Mouse (Mus musculus) midbrain, embryonic 11.5 days (tissue): ENCODE measurements around the gene Six3. TPM values are rescaled to one million over a fixed set of nuclear protein-coding genes. Genes with fewer than 3 reads are reported as not detected.

Experiments used
- ATAC-seq: fragments of 200-750 bp; cut with Nextera tagmentation; 2 replicates; pipeline ENCODE4 v1.8.0; 2017; ENCODE audit warnings: moderate TSS enrichment, moderate library complexity; ENCODE audit not compliant: low FRiP score
- DNase-seq: peaks from one replicate; pipeline ENCODE4 v3.0.0; 2015; ENCODE audit warnings: low spot score; ENCODE audit errors: missing footprints
- H3K27ac ChIP-seq: fragments of 300-500 bp; sonication (generic); 2 replicates; pipeline ENCODE4 v1.5.1; 2014; ENCODE audit warnings: low read depth, low read length
- H3K27me3 ChIP-seq: fragments of 300-500 bp; sonication (generic); 2 replicates; pipeline ENCODE4 v1.6.1; 2014; ENCODE audit warnings: mild to moderate bottlenecking, low read length, moderate library complexity, mixed read lengths; ENCODE audit not compliant: control insufficient read depth, insufficient read depth
- H3K36me3 ChIP-seq: fragments of 300-500 bp; sonication (generic); 2 replicates; pipeline ENCODE4 v1.6.1; 2014; ENCODE audit warnings: mild to moderate bottlenecking, low read length, moderate library complexity, mixed read lengths; ENCODE audit not compliant: control insufficient read depth, insufficient read depth
- H3K4me1 ChIP-seq: fragments of 300-500 bp; sonication (generic); 2 replicates; pipeline ENCODE4 v1.6.1; 2014; ENCODE audit warnings: low read length; ENCODE audit not compliant: control insufficient read depth, insufficient read depth
- H3K4me2 ChIP-seq: fragments of 300-500 bp; sonication (generic); 2 replicates; pipeline ENCODE4 v1.6.1; 2014; ENCODE audit warnings: mild to moderate bottlenecking, moderate library complexity
- H3K4me3 ChIP-seq: fragments of 300-500 bp; sonication (generic); 2 replicates; pipeline ENCODE4 v1.5.1; 2014; ENCODE audit warnings: low read depth, low read length
- H3K9ac ChIP-seq: fragments of 300-500 bp; sonication (generic); 2 replicates; pipeline ENCODE4 v1.6.1; 2014; ENCODE audit warnings: low read length
- H3K9me3 ChIP-seq: fragments of 300-500 bp; sonication (generic); 2 replicates; pipeline ENCODE4 v1.6.1; 2016; ENCODE audit warnings: low read length; ENCODE audit not compliant: control insufficient read depth
- WGBS: fragments of 180-500 bp; shearing (Covaris S2); extraction: QIAGEN DNeasy Blood & Tissue Kit; methylation state at CpG from one replicate; pipeline ENCODE4 v1.1.7; 2014; 5-methylcytosine and 5-hydroxymethylcytosine counted together
- polyA plus RNA-seq: library from polyadenylated mRNA; unstranded; fragments of >200 nt; fragmentation: Nextera tagmentation; extraction: Ambion mirVana; gene quantifications from 2 replicates; pipeline ENCODE4 v1.2.1, GENCODE M21; 2014

The Six3 gene
- polyA plus RNA-seq, 1 experiment from 2014 or later, result 6.7 TPM

DNA sequence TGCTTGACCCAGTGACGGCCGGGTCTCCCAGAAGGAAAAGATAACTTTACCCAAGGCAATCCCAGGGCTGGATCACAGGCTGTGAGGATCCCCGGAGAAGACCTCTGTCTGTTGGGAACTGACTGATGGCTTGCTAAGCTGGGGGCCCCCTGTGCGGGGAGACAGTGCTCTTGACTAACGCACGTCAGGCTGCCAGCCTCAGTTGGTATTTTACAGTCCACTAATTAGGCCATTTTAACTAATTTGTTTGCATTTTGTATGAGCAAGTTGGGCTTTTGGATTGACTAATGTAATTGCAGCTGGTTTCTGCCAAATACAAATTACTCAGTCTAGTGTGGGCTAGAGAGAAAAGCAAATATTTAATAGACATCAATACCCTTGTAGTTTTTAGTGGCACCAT lies 21.4 kb upstream of the Six3 start:
- H3K27me3 ChIP-seq, result peaks cover 2% of the 10 kb centered on the region; the same call in 1 of the 2 replicates
- no peak overlapping the region for H3K9ac ChIP-seq
- 77% methylated on average over 6 of the region's 6 CpGs for WGBS
- no peak overlapping the region for H3K27ac ChIP-seq
- H3K4me3 ChIP-seq, result no peak overlapping the region
- H3K36me3 ChIP-seq, result no peaks in the 10 kb centered on the region
- DNase-seq (no peak), ATAC-seq (no peak)
- no peaks in the 10 kb centered on the region for H3K4me1 ChIP-seq
- no peaks in the 10 kb centered on the region for H3K9me3 ChIP-seq
- no peak overlapping the region for H3K4me2 ChIP-seq

DNA sequence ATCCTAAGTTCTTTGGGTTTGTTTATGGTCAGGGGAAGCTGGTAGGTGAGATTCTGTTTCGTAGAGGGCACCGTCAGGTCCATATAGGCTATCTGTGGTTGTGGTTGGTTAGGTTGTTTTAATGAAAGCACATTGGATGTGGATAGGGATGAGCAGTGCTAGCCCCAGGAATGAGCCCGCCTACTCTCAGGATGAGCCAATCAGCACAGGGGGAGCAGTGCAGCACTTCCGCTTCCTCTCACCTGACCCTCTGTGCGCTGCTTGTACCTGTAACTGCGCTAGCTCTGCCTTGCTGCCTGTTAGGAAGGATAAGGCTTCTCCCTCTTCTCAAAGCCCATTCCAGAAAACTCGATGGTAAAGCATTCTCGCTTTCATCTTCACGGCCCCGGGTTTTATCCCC lies 17.6 kb upstream of the Six3 start:
- peak; percentile 37 for DNase-seq
- H3K9ac ChIP-seq, result no peak overlapping the region
- ATAC-seq, result no peak
- no peaks in the 10 kb centered on the region for H3K4me1 ChIP-seq
- no peak overlapping the region for H3K4me2 ChIP-seq
- no peak overlapping the region for H3K27ac ChIP-seq
- peaks cover 4% of the 10 kb centered on the region; the same call in 1 of the 2 replicates for H3K27me3 ChIP-seq
- no peaks in the 10 kb centered on the region for H3K9me3 ChIP-seq
- H3K4me3 ChIP-seq, result no peak overlapping the region
- 74% methylated on average over 10 of the region's 10 CpGs for WGBS
- H3K36me3 ChIP-seq, result no peaks in the 10 kb centered on the region

DNA sequence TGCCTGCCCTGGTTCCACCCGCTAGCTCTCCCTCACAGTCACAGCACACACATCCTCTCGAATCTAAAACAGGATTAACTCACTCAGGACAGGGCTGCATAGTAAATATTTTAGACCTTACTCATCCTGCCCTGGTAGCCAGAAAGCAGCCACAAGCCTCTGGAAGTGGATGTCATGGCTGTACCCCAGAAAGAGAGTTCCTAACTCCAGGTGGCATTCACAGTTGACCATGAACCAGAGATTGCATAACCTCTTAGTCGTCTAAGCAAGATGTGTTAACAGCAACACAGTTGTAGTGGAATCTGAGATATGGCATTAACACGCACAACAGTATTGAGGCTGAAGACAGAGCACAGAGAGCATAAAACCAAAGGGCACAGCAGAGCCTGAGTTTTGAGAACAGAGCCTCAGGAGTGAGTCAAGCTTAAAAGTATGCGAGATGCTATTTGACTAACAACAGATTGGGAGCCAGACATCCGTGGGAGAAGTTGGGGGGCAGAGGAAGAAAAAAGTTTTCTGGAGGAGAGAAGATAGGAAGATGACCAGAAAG lies 17.0 kb upstream of the Six3 start:
- H3K4me2 ChIP-seq, result no peak overlapping the region
- H3K27ac ChIP-seq, result no peak overlapping the region
- H3K4me1 ChIP-seq, result no peaks in the 10 kb centered on the region
- no peak overlapping the region for H3K4me3 ChIP-seq
- no peaks in the 10 kb centered on the region for H3K36me3 ChIP-seq
- H3K27me3 ChIP-seq, result peaks cover 7% of the 10 kb centered on the region; the same call in 1 of the 2 replicates
- 48% methylated on average over 6 of the region's 6 CpGs for WGBS
- H3K9ac ChIP-seq, result no peak overlapping the region
- no peaks in the 10 kb centered on the region for H3K9me3 ChIP-seq
- DNase-seq (peak; percentile 59), ATAC-seq (no peak)

DNA sequence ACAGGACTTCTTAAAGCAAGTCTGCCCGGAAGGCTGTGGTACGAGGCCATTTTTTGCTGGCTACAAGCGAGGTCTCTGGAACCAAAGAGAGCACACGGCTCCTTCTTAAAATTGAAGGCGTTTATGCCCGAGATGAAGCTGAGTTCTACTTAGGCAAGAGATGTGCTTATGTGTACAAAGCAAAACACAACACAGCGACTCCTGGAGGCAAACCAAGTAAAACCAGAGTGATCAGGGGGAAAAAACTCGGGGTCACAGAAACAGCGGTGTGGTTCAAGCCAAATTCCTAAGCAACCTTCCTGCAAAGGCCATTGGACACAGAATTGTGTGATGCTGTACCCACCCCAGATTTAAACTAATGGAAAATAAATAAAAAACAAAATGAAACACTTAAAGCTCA lies 13.9 kb upstream of the Six3 start:
- Histone ChIP-seq H3K4me1 (no peaks in the 10 kb centered on the region), H3K4me3 (no peak overlapping the region), H3K4me2 (no peak overlapping the region), H3K9me3 (no peaks in the 10 kb centered on the region), H3K36me3 (no peaks in the 10 kb centered on the region), H3K27me3 (peaks cover 17% of the 10 kb centered on the region), H3K9ac (no peak overlapping the region), H3K27ac (no peak overlapping the region)
- DNase-seq (no peak), ATAC-seq (no peak)
- WGBS, result 58% methylated on average over 9 of the region's 9 CpGs

DNA sequence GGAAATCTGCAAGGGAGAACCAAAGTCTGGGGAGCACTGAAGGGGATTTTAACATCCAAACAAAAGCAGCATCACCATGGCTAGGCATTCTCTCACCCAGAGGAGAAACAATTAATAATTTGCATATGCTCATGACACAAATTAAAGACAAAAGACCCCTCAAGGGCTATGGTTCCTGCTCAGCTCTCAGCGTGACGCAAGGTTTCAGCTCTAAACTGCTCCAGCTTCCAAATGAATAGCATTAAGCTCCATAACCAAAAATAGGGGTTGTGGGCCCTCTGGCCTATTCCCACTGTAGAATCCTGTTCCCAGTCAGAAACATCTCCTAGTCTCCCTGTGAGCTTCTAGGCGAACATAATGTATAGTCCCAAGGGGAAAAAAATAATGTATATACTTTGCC lies 6.9 kb upstream of the Six3 start:
- H3K27me3 ChIP-seq, result peaks cover 71% of the 10 kb centered on the region
- H3K9me3 ChIP-seq, result no peaks in the 10 kb centered on the region
- DNase-seq, result peak; percentile 88
- ATAC-seq, result no peak
- no peak overlapping the region for H3K4me2 ChIP-seq
- 5% methylated on average over 3 of the region's 3 CpGs for whole genome bisulfite sequencing
- no peak overlapping the region for H3K27ac ChIP-seq
- H3K36me3 ChIP-seq, result no peaks in the 10 kb centered on the region
- H3K4me1 ChIP-seq, result peaks cover 7% of the 10 kb centered on the region
- H3K4me3 ChIP-seq, result no peak overlapping the region
- H3K9ac ChIP-seq, result no peak overlapping the region

DNA sequence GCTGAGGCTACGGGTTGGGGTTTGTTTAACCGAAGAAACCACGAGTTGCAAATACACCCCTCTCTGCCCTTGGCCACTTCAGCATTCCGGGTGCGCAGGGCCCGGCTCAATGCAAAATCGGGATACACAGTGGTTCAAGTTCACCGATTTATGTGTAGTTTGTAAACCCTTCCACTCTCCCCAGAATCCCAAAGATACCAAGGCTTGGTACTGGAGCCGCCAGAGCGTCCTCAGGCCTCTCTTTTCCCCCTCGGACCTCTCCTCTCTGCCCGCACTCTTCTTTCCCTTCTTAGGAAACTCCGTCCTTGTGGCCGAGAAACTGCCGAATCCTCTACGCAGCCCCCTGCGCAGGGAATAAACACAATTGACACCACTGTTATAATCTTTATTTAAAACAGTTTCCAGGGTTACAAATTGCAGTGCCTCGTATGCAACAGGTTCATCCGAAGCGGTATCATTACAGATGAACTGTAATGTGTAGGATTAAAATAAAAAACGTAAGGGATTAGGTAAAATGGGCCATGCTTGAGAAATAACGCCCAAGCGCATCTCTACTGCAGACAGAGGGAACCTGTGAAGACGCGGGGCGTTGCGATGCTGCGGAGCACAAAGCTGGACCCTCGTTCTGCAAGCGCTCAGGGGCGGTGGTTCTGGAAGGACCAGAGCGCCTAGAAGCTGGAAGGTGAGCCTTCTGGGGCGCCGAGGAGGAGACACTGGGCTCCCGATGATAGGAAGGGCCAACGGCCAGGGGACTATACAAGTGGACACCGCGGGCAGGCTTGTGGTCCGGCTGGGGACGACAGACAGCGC lies 5.6 kb upstream of the Six3 start:
- peak; percentile 31; the same call in 1 of the 2 replicates for ATAC-seq
- peaks cover 7% of the 10 kb centered on the region for H3K4me1 ChIP-seq
- no peak overlapping the region for H3K27ac ChIP-seq
- no peak overlapping the region for H3K9ac ChIP-seq
- H3K27me3 ChIP-seq, result peaks cover 80% of the 10 kb centered on the region
- WGBS, result 1% methylated on average over 41 of the region's 41 CpGs
- DNase-seq, result peak; percentile 96
- no peaks in the 10 kb centered on the region for H3K36me3 ChIP-seq
- no peak overlapping the region for H3K4me3 ChIP-seq
- no peaks in the 10 kb centered on the region for H3K9me3 ChIP-seq
- H3K4me2 ChIP-seq, result no peak overlapping the region

DNA sequence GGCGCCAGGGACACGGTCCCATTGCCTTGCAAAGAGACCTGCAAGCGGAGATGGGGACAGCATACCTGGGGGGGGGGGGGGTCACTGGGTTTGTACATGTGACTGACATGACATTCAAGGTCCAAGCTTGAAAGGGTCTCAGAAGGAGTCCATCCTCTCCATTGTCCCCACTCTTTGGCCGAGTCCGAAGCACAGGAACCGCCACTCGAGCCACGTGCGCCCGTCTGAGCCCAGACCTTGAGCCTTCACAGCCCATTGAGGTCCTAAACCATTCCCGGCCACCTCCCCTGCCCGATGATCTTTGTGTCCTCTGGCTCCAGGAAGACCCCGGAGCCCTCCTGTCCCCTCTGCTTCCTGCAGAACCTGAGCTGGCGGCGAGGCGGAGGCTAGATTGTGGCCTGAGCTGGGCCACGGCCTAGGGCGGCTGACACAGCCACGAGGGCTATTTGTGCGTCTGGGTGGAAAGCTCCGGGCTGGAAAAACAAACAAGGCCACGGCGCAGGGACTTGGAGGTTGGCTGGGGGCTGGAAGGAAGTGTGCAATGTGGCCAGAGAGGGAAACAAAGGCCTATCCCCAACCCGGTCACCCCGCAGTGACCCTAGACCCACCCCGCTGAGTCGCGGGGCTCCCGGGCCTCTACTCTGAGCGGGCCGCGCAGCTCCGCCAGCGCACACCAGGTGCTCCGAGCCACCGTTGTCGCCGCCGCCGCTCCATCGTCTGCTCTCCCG lies 4.9 kb upstream of the Six3 start:
- H3K4me2 ChIP-seq, result peak overlapping the region; percentile 30

DNA sequence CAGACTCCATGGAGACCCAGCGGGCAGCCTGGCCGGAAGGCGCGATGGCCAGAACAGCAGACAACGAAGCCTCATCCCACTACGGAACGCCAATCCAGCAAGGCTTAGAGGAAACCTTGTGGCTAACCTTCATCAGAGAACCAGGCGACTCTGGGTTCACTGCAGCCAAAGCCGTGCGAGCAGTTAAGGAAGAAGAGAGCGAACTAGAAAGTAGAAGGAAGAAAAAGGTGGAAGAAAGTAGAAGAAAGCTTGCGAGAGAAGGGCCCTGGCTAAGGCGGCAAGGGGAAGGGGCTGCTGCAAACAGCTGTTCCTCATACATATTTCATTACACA lies 4.3 kb upstream of the Six3 start:
- no peak for DNase-seq
- H3K4me2 ChIP-seq, result peak overlapping the region; percentile 30
- WGBS, result under 1% methylated on average over 13 of the region's 13 CpGs
- peaks cover 89% of the 10 kb centered on the region for H3K27me3 ChIP-seq
- H3K9ac ChIP-seq, result no peak overlapping the region; the same call in 1 of the 2 replicates
- no peaks in the 10 kb centered on the region for H3K36me3 ChIP-seq
- H3K4me3 ChIP-seq, result no peak overlapping the region
- no peaks in the 10 kb centered on the region for H3K9me3 ChIP-seq
- no peak overlapping the region for H3K27ac ChIP-seq
- peaks cover 7% of the 10 kb centered on the region for H3K4me1 ChIP-seq
- no peak for ATAC-seq

More for the DNA sequence above, 4.9 kb upstream of the Six3 start:
- peaks cover 7% of the 10 kb centered on the region for H3K4me1 ChIP-seq
- H3K9me3 ChIP-seq, result no peaks in the 10 kb centered on the region
- ATAC-seq (peak; percentile 61), DNase-seq (peak; percentile 96)
- H3K27me3 ChIP-seq, result peaks cover 84% of the 10 kb centered on the region
- no peak overlapping the region for H3K27ac ChIP-seq
- WGBS, result under 1% methylated on average over 40 of the region's 42 CpGs
- no peak overlapping the region for H3K4me3 ChIP-seq
- no peaks in the 10 kb centered on the region for H3K36me3 ChIP-seq
- peak overlapping the region; percentile 3; the same call in 1 of the 2 replicates for H3K9ac ChIP-seq
